Mouse (Mus musculus) embryonic facial prominence, embryonic 12.5 days (tissue): Measurements from ENCODE around the gene Rab42. TPM values are rescaled to one million over a fixed set of nuclear protein-coding genes. Genes with fewer than 3 reads are reported as not detected.

ENCODE experiments used
- ATAC-seq: fragments of 200-750 bp; cut with Nextera tagmentation; 2 replicates; pipeline ENCODE4 v1.8.0; 2017; ENCODE audit not compliant: insufficient number of reproducible peaks, insufficient read depth, low FRiP score, low TSS enrichment
- H3K27ac ChIP-seq: fragments of 300-500 bp; sonication (generic); 2 replicates; pipeline ENCODE4 v1.5.1; 2016; ENCODE audit warnings: mild to moderate bottlenecking
- H3K27me3 ChIP-seq: fragments of 300-500 bp; sonication (generic); 2 replicates; pipeline ENCODE4 v1.6.1; 2016; ENCODE audit warnings: mild to moderate bottlenecking, moderate library complexity
- H3K36me3 ChIP-seq: fragments of 300-500 bp; sonication (generic); 2 replicates; pipeline ENCODE4 v1.6.1; 2016; ENCODE audit warnings: mild to moderate bottlenecking
- H3K4me1 ChIP-seq: fragments of 300-500 bp; sonication (generic); 2 replicates; pipeline ENCODE4 v1.6.1; 2016
- H3K4me2 ChIP-seq: fragments of 300-500 bp; sonication (generic); replicated peaks from 2 replicates; pipeline ENCODE4 v1.6.1; 2016; ENCODE audit warnings: mild to moderate bottlenecking, moderate library complexity
- H3K4me3 ChIP-seq: fragments of 300-500 bp; sonication (generic); 2 replicates; pipeline ENCODE4 v1.5.1; 2016; ENCODE audit warnings: mild to moderate bottlenecking
- H3K9ac ChIP-seq: fragments of 300-500 bp; sonication (generic); 2 replicates; pipeline ENCODE4 v1.6.1; 2016; ENCODE audit warnings: mild to moderate bottlenecking, moderate library complexity
- H3K9me3 ChIP-seq: fragments of 300-500 bp; sonication (generic); 2 replicates; pipeline ENCODE4 v1.6.1; 2016; ENCODE audit warnings: mild to moderate bottlenecking, moderate library complexity
- WGBS: fragments of 180-500 bp; shearing (Covaris S2); methylation state at CpG from one replicate; pipeline ENCODE4 v1.1.7; 2016; 5-methylcytosine and 5-hydroxymethylcytosine counted together
- polyA plus RNA-seq: library from polyadenylated mRNA; unstranded; fragments of >200 nt; fragmentation: Nextera tagmentation; extraction: Ambion mirVana; gene quantifications from 2 replicates; pipeline ENCODE4 v1.2.1, GENCODE M21; 2016

The Rab42 gene
- polyA plus RNA-seq: 1.4 and 1.8 TPM in 2 replicates

DNA sequence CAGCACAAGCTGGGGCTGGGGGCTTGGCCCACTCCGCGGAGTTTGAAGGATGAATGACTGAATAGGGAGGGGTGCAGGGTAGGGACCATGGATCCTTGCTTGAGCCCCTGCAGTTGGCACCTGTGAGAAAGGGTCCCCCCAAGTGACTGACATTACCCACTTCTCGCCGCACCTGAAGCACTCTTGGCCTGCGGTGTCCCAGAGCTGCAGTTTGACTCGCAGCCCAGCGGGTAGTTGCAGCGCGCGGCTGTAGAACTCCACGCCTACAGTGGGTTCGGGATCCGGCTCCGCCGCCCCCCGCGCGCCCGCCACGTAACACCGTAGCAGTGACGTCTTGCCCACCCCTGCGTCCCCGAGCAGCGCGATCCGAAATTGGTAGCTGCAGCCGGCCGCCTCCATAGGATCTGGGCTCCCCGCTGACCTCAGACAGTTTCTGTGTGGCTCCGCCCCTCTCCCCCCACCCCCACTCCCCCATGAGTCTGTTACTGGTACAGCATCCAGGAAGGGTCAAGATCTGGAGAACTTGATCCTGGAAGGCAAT lies at the start of gene Rab42:
Rab42 (minus strand) TSS at position 447 of the 541 bp plus-strand sequence.
- WGBS: 2% methylated on average over 31 of the region's 31 CpGs
- Histone ChIP-seq H3K4me1 (0 out of 2 replicates have a peak, but pooled peaks cover 5% of the 10 kb centered on the region), H3K9ac (peak within 1 kb of the TSS; percentile 28; the same call in 1 of the 2 replicates), H3K4me2 (peak within 1 kb of the TSS; percentile 64), H3K27me3 (no peaks in the 10 kb centered on the region), H3K4me3 (peak within 1 kb of the TSS; percentile 43), H3K36me3 (no peaks in the 10 kb centered on the region), H3K27ac (no peak within 1 kb of the TSS), H3K9me3 (no peaks in the 10 kb centered on the region)
- peak; percentile 65 for ATAC-seq

DNA sequence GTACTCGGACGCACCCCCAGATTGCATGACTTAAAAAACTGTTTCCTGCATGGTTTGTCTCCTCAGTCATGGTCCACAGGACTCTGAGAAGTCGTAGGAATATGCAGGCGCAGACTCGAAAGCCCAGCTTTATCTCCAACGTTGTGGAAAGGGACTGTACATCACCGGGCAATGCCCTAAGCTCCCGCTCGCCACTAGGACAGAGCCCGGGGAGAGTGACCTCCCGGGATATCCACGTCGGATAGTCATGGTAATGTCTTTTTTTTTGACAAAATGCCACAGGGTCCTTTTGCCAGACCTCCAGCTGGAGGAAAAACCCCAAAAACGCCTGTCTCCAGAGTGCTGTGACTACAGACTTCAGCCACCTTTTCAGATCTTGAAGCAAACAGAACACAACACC lies 49.6 kb upstream of the Rab42 start:
- Histone ChIP-seq H3K27ac (peak overlapping the region; percentile 95), H3K4me3 (peak overlapping the region; percentile 76), H3K36me3 (peaks cover 17% of the 10 kb centered on the region), H3K4me2 (peak overlapping the region; percentile 88), H3K9me3 (no peaks in the 10 kb centered on the region), H3K27me3 (no peaks in the 10 kb centered on the region), H3K9ac (peak overlapping the region; percentile 81), H3K4me1 (peaks cover 15% of the 10 kb centered on the region; the same call in 1 of the 2 replicates)
- WGBS: 2% methylated on average over 14 of the region's 14 CpGs
- ATAC-seq: no peak

DNA sequence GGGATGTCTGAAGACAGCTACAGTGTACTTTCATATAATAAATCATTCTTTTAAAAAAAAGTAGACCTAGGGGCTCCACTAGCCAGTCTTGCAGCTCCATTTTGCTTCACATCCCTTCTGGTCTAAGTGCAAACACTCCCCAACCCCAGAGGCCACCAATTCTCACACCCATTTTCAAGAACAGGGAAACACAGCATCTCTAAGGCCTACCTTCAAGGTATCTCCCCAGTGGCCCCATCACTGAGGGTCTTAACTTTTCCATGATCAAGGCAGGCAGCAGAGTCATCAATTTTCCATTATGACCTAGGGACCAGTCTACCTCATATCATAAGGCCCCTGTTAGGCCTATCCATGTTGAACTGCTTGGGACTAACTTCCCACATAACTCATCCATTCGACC lies 48.2 kb upstream of the Rab42 start:
- ATAC-seq: no peak
- H3K36me3 ChIP-seq: peaks cover 5% of the 10 kb centered on the region; the same call in 1 of the 2 replicates
- 0 out of 2 replicates have a peak overlapping the region, but pooled peaks have one; percentile 76 for H3K4me3 ChIP-seq
- WGBS: 19% methylated on average over 1 of the region's 1 CpGs
- H3K27ac ChIP-seq: peak overlapping the region; percentile 20; the same call in 1 of the 2 replicates
- H3K4me2 ChIP-seq: peak overlapping the region; percentile 88
- H3K4me1 ChIP-seq: peaks cover 15% of the 10 kb centered on the region; the same call in 1 of the 2 replicates
- no peaks in the 10 kb centered on the region for H3K9me3 ChIP-seq
- H3K9ac ChIP-seq: peak overlapping the region; percentile 2; the same call in 1 of the 2 replicates
- no peaks in the 10 kb centered on the region for H3K27me3 ChIP-seq

DNA sequence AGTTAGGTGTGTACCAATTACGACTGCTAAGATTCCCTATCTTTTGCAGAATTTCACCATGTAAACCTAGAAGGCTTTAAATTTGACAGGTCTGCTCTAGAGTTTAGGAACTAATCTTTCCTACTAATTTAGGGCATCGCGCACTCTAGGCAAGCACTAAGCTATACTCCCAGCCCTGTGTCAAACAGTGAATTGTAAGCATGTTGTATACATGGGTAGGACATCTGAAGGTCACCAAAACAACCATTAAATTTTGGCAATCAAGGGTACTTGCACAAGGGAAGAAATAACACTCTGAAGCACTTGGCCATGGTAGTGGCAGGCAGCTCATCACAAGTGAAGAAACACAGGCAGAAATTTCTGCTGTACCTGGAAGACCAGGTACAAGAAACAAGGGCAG lies 47.7 kb upstream of the Rab42 start:
- no peak overlapping the region for H3K27ac ChIP-seq
- 61% methylated on average over 3 of the region's 3 CpGs for WGBS
- H3K9ac ChIP-seq: no peak overlapping the region
- no peak for ATAC-seq
- no peaks in the 10 kb centered on the region for H3K36me3 ChIP-seq
- H3K27me3 ChIP-seq: no peaks in the 10 kb centered on the region
- H3K4me2 ChIP-seq: no peak overlapping the region
- peaks cover 15% of the 10 kb centered on the region; the same call in 1 of the 2 replicates for H3K4me1 ChIP-seq
- H3K9me3 ChIP-seq: no peaks in the 10 kb centered on the region
- no peak overlapping the region for H3K4me3 ChIP-seq

DNA sequence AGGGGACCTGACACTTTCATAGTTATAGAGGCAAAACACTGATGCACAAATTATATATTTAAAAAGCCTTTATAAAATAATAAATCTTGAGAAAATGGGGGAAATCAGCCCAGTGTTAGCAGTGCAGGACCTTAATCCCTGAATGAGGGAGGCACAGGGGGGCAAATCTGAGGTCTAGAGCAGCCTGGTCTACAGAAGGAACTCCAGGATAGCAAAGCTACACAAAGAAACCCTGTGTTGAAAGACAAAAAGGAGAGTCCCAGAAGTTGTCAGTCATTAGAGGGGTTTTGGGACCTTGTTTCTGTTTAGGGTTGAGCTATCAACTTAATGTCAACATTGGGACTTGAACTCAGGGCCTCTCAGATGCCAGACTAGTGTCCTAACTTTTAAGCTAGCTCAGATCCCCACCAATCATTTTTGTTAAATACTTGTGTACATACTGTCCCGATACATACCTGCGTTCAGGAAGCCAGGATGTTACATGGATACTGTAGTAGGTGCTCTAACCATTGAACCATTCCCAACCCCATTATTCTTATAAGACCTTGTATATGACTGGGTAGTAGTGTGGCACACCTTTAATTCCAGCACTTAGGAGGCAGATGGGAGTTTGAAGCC lies 47.0 kb upstream of the Rab42 start:
- H3K4me1 ChIP-seq: peaks cover 15% of the 10 kb centered on the region; the same call in 1 of the 2 replicates
- H3K4me3 ChIP-seq: no peak overlapping the region
- H3K27ac ChIP-seq: no peak overlapping the region
- no peaks in the 10 kb centered on the region for H3K36me3 ChIP-seq
- no peak for ATAC-seq
- H3K9me3 ChIP-seq: no peaks in the 10 kb centered on the region
- H3K27me3 ChIP-seq: no peaks in the 10 kb centered on the region
- H3K9ac ChIP-seq: no peak overlapping the region
- 35% methylated on average over 2 of the region's 2 CpGs for WGBS
- H3K4me2 ChIP-seq: no peak overlapping the region

DNA sequence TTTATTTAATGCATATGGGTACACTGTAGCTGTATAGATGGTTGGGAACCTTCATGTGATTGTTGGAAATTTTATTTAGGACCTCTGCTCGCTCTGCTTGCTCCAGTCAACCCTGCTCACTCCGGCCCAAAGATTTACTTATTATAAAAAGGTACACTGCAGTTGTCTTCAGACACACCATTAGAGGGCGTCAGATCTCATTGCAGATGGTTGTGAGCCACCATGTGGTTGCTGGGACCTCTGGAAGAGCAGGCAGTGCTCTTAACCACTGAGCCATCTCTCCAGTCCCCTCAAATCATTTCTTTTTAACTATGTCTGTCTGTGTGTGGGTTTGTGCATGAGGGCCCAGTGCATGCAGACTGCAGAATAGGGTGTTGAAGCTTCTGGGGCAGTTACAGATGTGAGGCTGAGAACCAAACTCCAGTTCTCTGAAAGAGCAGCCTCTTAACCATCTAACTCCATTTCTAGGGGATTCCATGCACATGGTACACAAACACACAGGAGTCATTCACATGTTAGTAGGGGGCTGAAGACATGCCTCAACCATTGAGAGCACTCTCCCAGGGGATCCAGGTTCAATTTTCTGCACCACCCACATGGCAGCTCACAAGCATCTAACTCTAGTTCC lies 46.4 kb upstream of the Rab42 start:
- Histone ChIP-seq H3K4me3 (no peak overlapping the region), H3K27ac (no peak overlapping the region), H3K4me1 (peaks cover 18% of the 10 kb centered on the region), H3K9ac (no peak overlapping the region), H3K9me3 (no peaks in the 10 kb centered on the region), H3K36me3 (no peaks in the 10 kb centered on the region), H3K27me3 (no peaks in the 10 kb centered on the region), H3K4me2 (no peak overlapping the region)
- 57% methylated on average over 3 of the region's 3 CpGs for WGBS
- no peak for ATAC-seq

DNA sequence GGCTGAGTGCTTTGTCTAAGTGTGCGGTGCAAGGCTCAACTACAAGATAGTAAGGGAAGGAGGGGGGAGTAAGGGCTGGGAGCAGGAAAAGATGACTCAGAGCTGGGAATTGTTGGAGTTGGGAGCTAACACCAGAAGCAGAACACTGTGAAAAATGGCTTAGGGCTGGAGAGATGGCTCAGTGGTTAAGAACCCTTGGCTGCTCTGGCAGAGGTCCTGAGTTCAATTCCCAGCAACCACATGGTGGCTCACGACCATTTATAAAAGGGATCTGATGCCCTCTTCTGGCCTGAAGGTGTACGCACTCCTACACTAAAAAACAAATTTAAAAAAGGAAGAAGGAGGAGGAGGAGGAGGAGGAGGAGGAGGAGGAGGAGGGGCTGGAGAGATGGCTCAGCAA lies 43.5 kb upstream of the Rab42 start:
- Histone ChIP-seq H3K36me3 (no peaks in the 10 kb centered on the region), H3K27ac (no peak overlapping the region), H3K4me1 (peaks cover 21% of the 10 kb centered on the region), H3K9ac (no peak overlapping the region), H3K4me2 (no peak overlapping the region), H3K4me3 (no peak overlapping the region), H3K27me3 (no peaks in the 10 kb centered on the region), H3K9me3 (no peaks in the 10 kb centered on the region)
- 53% methylated on average over 3 of the region's 3 CpGs for WGBS
- ATAC-seq: no peak

DNA sequence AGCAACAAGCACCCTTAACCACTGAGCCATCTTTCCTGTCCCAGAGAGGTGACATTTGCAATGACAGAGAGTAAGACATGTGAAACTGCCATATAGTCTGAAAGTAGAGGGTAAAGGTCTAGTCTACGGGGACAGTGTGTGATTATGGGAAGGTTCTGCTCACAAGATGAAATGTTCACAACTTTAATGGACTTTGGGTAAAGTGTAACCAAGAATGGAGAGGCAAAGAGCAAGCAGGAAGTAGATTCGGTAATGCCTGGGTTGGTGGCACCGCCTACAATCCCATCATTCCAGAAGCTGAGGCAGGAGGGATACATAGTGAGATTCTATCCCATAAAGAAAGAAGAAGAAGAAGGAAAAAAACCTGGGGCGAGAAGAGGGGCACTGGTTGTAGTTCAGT lies 43.1 kb upstream of the Rab42 start:
- Histone ChIP-seq H3K9ac (no peak overlapping the region), H3K27ac (no peak overlapping the region), H3K4me1 (peaks cover 17% of the 10 kb centered on the region), H3K27me3 (no peaks in the 10 kb centered on the region), H3K36me3 (no peaks in the 10 kb centered on the region), H3K9me3 (no peaks in the 10 kb centered on the region), H3K4me3 (no peak overlapping the region), H3K4me2 (no peak overlapping the region)
- WGBS: 87% methylated on average over 4 of the region's 4 CpGs
- ATAC-seq: no peak

DNA sequence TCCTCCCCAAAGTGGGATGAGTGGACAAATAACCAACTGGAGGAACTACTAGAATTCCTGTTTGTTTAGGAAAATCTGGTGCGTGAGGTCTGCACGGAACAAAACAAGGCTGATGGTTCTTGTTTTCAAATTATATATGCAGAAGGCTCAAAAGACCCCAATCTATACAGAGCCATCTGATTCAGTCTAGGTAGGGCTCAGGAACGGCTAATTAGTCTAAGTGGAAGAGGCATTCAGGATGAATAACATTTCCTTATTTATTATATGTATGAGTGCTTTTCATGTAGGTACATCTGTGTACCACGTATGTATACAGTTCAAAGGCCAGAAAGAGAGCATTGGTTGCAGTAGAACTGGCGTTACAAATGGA lies 42.6 kb upstream of the Rab42 start:
- no peak overlapping the region for H3K27ac ChIP-seq
- H3K36me3 ChIP-seq: no peaks in the 10 kb centered on the region
- H3K9ac ChIP-seq: no peak overlapping the region
- ATAC-seq: no peak
- WGBS: 45% methylated on average over 5 of the region's 5 CpGs
- no peaks in the 10 kb centered on the region for H3K27me3 ChIP-seq
- H3K4me2 ChIP-seq: peak overlapping the region; percentile 95; the same call in 1 of the 2 replicates
- H3K9me3 ChIP-seq: no peaks in the 10 kb centered on the region
- H3K4me1 ChIP-seq: peaks cover 17% of the 10 kb centered on the region
- H3K4me3 ChIP-seq: peak overlapping the region; percentile 88

DNA sequence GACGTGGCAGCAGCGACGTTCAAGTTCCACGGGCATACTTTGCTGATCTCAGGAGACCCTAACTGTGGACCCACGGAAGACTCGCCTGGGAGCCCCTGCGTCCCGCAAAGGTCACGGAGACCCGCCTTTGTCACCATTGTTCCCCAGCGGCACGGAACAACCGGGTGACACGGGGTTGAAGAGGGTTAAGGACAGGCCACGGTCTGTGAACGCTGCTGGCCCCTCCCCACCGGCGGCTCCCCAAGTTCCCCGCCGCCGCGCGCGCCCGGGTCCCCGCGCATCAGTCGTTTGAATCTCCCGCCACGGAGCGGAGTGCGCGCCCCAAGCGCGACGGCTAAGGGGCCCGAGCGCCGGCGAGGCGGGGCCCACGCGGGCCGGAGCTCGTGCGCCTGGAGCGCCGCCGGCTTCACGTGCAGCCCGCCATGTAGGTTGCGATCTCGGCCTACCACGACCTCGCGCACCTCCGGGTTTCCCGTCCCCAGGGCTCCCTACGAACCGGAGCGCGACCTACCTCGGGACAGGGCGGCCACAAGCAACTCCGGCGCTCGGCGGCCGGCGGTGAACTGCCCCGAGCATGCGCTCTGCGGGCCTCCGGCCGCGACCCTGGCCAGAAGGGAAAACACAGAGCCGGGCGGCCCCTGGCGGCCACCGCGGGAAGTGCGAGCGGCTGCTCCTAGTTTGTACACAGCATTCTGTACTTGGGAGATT lies 42.1 kb upstream of the Rab42 start:
- Histone ChIP-seq H3K9me3 (no peaks in the 10 kb centered on the region), H3K9ac (peak overlapping the region; percentile 81), H3K27ac (peak overlapping the region; percentile 64), H3K4me1 (peaks cover 17% of the 10 kb centered on the region), H3K4me2 (peak overlapping the region; percentile 95), H3K4me3 (peak overlapping the region; percentile 88), H3K27me3 (no peaks in the 10 kb centered on the region), H3K36me3 (no peaks in the 10 kb centered on the region)
- ATAC-seq: peak; percentile 77
- WGBS: under 1% methylated on average over 81 of the region's 83 CpGs

DNA sequence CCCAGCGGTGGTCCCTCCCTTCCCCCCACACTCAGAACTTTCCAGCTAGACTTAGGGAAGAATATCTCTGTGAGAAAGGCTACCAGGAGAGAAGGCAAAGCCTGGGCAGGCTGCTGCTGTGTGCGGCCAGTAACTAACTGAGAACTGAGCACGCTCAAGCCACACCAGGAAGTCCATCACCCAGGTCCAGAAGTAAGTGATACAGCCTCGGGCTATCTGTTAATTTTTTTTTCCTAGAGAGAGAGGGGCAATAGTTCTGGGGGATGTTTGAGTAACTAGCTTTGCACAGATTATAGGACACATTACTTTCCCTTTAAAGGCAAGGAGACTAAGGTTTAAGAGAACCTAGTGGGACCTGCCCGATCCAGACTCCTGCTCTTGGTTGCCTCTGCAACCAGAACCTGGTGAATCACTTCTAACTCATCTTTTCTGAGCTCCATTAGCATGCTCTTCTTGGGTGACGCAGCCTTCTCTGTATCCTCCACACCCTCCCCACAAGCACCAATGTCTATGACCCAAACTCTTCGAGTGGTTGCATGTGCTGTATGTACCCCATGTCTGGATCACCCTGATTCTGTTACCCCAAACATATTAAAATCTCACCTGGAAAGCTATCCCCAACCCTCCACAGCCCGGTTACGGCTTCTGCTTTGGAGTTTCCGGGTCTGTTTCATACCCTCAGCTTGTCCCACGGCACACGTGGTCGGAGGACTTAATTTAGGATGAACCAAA lies 41.4 kb upstream of the Rab42 start:
- peak overlapping the region; percentile 64; the same call in 1 of the 2 replicates for H3K27ac ChIP-seq
- no peak for ATAC-seq
- peak overlapping the region; percentile 81 for H3K9ac ChIP-seq
- no peaks in the 10 kb centered on the region for H3K9me3 ChIP-seq
- 7% methylated on average over 13 of the region's 13 CpGs for WGBS
- H3K4me2 ChIP-seq: peak overlapping the region; percentile 95
- H3K4me1 ChIP-seq: peaks cover 17% of the 10 kb centered on the region
- peaks cover 4% of the 10 kb centered on the region for H3K36me3 ChIP-seq
- peak overlapping the region; percentile 88 for H3K4me3 ChIP-seq
- H3K27me3 ChIP-seq: no peaks in the 10 kb centered on the region
